Mouse (Mus musculus) testis, adult 2 months (tissue): Measurements from ENCODE around the gene Klhl25.

Source experiments
- CTCF ChIP-seq: fragments of 200-500 bp; IDR thresholded peaks from 2 replicates; pipeline ENCODE4 v1.5.1; 2012; ENCODE audit warnings: low read depth, mild to moderate bottlenecking, inconsistent platforms, low read length, moderate library complexity; ENCODE audit not compliant: control insufficient read depth, insufficient read depth, insufficient replicate concordance
- POLR2A ChIP-seq: fragments of 200-500 bp; IDR thresholded peaks from 2 replicates; pipeline ENCODE4 v1.6.1; 2012; ENCODE audit warnings: low read depth, mild to moderate bottlenecking, inconsistent platforms, low read length, moderate library complexity; ENCODE audit not compliant: control insufficient read depth

- TF ChIP-seq POLR2A, result no peak
- TF ChIP-seq CTCF, result no peak
Observed at GRCm38 (mm10) chr7:75872255-75872654, 24.1 kb downstream of the Klhl25 start.
